Mouse (Mus musculus): ENCODE data around the gene Olfr1280.

DNA sequence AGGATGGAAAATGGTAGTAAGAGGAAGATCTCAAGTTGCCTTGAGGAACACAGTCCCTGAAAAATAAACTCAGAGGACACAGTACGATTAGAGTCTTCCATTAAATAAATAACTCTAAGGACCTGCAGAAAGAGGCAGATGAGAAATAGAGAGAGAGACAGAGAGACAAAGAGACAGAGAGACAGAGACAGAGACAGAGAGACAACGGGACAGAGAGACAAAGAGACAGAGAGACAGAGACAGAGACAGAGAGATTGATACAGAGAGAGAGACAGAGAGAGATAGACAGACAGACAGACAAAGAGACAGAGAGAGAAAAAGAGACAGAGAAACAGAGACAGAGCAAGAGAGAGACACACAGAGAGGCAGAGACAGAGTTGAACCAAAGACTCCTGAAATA is 22.2 kb downstream of the Olfr1280 start, which contains the start of gene Olfr1282:
- no peak for TF ChIP-seq CTCF (IDR thresholded peaks at IDR 0.05; ENCODE audit: extremely low read depth, insufficient read depth, insufficient read length, insufficient replicate concordance)
- no peak for TF ChIP-seq POLR2A (IDR thresholded peaks at IDR 0.05; ENCODE audit: low read depth, low read length)

Data from spleen, adult 2 months (tissue).